Comparison of ENCODE assay signal across 8 mouse cellular contexts in the genomic region with DNA sequence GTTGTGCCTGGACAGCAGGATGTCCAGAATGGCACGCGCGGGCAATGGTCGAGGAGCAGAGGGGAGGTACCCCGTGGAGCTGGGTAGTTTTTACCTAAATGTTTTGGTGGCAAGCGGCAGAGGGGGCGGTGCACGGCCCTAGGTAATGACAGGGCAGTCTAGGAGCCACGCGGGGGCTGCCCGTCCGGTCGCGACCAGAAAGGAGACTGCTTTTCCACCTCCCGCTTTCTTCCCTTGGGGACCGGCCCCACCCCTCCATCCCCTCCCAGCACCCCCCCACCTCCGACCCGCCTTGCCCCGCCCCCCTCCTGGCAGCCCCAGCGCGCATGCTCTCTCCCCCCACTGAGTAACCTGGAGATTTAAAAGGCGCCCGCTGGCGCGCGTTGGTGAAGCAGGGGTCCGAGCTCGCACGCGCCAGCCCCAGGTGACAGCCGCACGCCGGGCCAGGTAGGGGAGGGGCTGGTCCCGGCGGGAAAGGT. TPM values are rescaled to one million over a fixed set of nuclear protein-coding genes. Genes with fewer than 3 reads are reported as not detected.
DNase-seq lines count a peak whose midpoint lies in the region; ATAC-seq and TF ChIP-seq lines count a peak whose summit lies in the region.

A gene (plus strand): TSS at position 362 of the 479 bp plus-strand sequence.

- peak; percentile 53 for DNase-seq in kidney, postnatal 0 days (ENCODE audit: low spot score)
- DNase-seq in cerebellum, adult 11-12 months = no peak
- DNase-seq in ovary, postnatal 14 days (ENCODE audit: low spot score) = no peak

- no peak for ATAC-seq in megakaryocyte, adult 5-6 weeks (ENCODE audit: poor library complexity, severe bottlenecking)
- ATAC-seq in heart, embryonic 12.5 days (ENCODE audit: insufficient number of reproducible peaks, low FRiP score) = peak; percentile 53
- ATAC-seq in kidney, postnatal 0 days (replicated peaks; ENCODE audit: low FRiP score, low read depth) = peak; percentile 58

- TF ChIP-seq CTCF in bone marrow, adult 2 months (IDR thresholded peaks at IDR 0.05; ENCODE audit: control insufficient read depth, insufficient read depth, low read length) = no peak
- no peak for TF ChIP-seq CTCF in kidney, postnatal 0 days (IDR thresholded peaks at IDR 0.05; ENCODE audit: low read depth)

- peak within 1 kb of the TSS; percentile 73 for H3K9ac ChIP-seq in heart, embryonic 12.5 days
- H3K9ac ChIP-seq in kidney, postnatal 0 days (ENCODE audit: low read depth, low read length) = peak within 1 kb of the TSS; percentile 71

- no peaks in the 10 kb centered on the region for H3K9me3 ChIP-seq in megakaryocyte, embryonic 14.5 days
- H3K9me3 ChIP-seq in heart, embryonic 12.5 days (replicated peaks) = no peaks in the 10 kb centered on the region
- no peaks in the 10 kb centered on the region for H3K9me3 ChIP-seq in kidney, postnatal 0 days (replicated peaks; ENCODE audit: low read length)

- H3K27me3 ChIP-seq in megakaryocyte, embryonic 14.5 days (replicated peaks) = peaks cover 91% of the 10 kb centered on the region
- H3K27me3 ChIP-seq in heart, embryonic 12.5 days (replicated peaks) = peaks cover 82% of the 10 kb centered on the region
- H3K27me3 ChIP-seq in kidney, postnatal 0 days (ENCODE audit: insufficient read depth, low read length) = no peaks in the 10 kb centered on the region

- H3K36me3 ChIP-seq in megakaryocyte, embryonic 14.5 days (replicated peaks; ENCODE audit: low read length) = no peaks in the 10 kb centered on the region
- H3K36me3 ChIP-seq in heart, embryonic 12.5 days = no peaks in the 10 kb centered on the region
- H3K36me3 ChIP-seq in kidney, postnatal 0 days (ENCODE audit: insufficient read depth, low read length) = no peaks in the 10 kb centered on the region
- no peaks in the 10 kb centered on the region for H3K36me3 ChIP-seq in macrophage (ENCODE audit: inconsistent target)

- H3K4me3 ChIP-seq in megakaryocyte, embryonic 14.5 days (replicated peaks) = peak within 1 kb of the TSS; percentile 91
- peak within 1 kb of the TSS; percentile 33 for H3K4me3 ChIP-seq in bone marrow, adult 2 months (replicated peaks; ENCODE audit: control insufficient read depth, low read depth, low read length)
- peak within 1 kb of the TSS; percentile 83 for H3K4me3 ChIP-seq in heart, embryonic 12.5 days
- H3K4me3 ChIP-seq in kidney, postnatal 0 days (replicated peaks; ENCODE audit: low read depth, low read length) = peak within 1 kb of the TSS; percentile 78
- peak within 1 kb of the TSS; percentile 25; the same call in 1 of the 2 replicates for H3K4me3 ChIP-seq in macrophage (ENCODE audit: inconsistent target)

- no peaks in the 10 kb centered on the region for H3K79me2 ChIP-seq in macrophage (ENCODE audit: inconsistent target)

- TF ChIP-seq POLR2A in bone marrow, adult 2 months (IDR thresholded peaks at IDR 0.05; ENCODE audit: borderline replicate concordance, control insufficient read depth, low read depth, low read length) = no peak

- peaks cover 48% of the 10 kb centered on the region for H3K4me1 ChIP-seq in megakaryocyte, embryonic 14.5 days
- H3K4me1 ChIP-seq in bone marrow, adult 2 months (ENCODE audit: control insufficient read depth, insufficient read depth, low read length) = no peaks in the 10 kb centered on the region
- peaks cover 18% of the 10 kb centered on the region for H3K4me1 ChIP-seq in heart, embryonic 12.5 days (replicated peaks)
- H3K4me1 ChIP-seq in kidney, postnatal 0 days (replicated peaks; ENCODE audit: insufficient read depth, low read length) = peaks cover 17% of the 10 kb centered on the region; the same call in 1 of the 2 replicates

- WGBS in bone marrow, adult 2 months = under 1% methylated on average over 34 of the region's 35 CpGs
- 0% methylated on average over 33 of the region's 35 CpGs for WGBS in heart, embryonic 12.5 days
- WGBS in kidney, postnatal 0 days = 0% methylated on average over 34 of the region's 35 CpGs
- WGBS in macrophage (ENCODE audit: missing documents) = 2% methylated on average over 23 of the region's 35 CpGs

- peak within 1 kb of the TSS; percentile 9; the same call in 1 of the 2 replicates for H3K27ac ChIP-seq in bone marrow, adult 2 months (ENCODE audit: control insufficient read depth, insufficient read depth, low read depth, low read length, poor library complexity)
- no peak within 1 kb of the TSS for H3K27ac ChIP-seq in heart, embryonic 12.5 days (ENCODE audit: poor library complexity, severe bottlenecking)
- H3K27ac ChIP-seq in kidney, postnatal 0 days = peak within 1 kb of the TSS; percentile 47; the same call in 1 of the 2 replicates
- H3K27ac ChIP-seq in macrophage = no peak within 1 kb of the TSS

- peak within 1 kb of the TSS; percentile 100 for H3K4me2 ChIP-seq in heart, embryonic 12.5 days
- peak within 1 kb of the TSS; percentile 95 for H3K4me2 ChIP-seq in kidney, postnatal 0 days (ENCODE audit: low read length)

RNA-seq across cellular contexts. Expression of the gene that starts here (rescaled TPM):
- 1.1 TPM in 1 of 2 replicates, not detected in the other for polyA plus RNA-seq in megakaryocyte, embryonic 14.5 days (2012; ENCODE audit: insufficient read depth, low replicate concordance)
- total RNA-seq in megakaryocyte, adult 5-6 weeks (2015) = 0.16 and 0.46 TPM in 2 replicates
- total RNA-seq in megakaryocyte, adult 5-6 weeks (2017) = 0.33 TPM in 1 of 2 replicates, not detected in the other
- 1.5 and 1.7 TPM in 2 replicates for polyA plus RNA-seq in bone marrow, adult 2 months (2011; ENCODE audit: insufficient read depth, insufficient read length, low replicate concordance, missing spikeins)
- 1.7 and 2.0 TPM in 2 replicates for polyA plus RNA-seq in heart, embryonic 12.5 days (2016; fragmentation: Nextera tagmentation; extraction: Ambion mirVana)
- polyA plus RNA-seq in kidney, postnatal 0 days (2015; fragmentation: Nextera tagmentation; extraction: Ambion mirVana) = 9.1 and 10.1 TPM in 2 replicates
- 1 to 10 TPM in 4 of 26 experiments, under 1 TPM in 9, not detected in 13; 0.23 to 4.6 (median 0.77) TPM for total RNA-seq in macrophage (2018; cell fraction: chromatin; rRNA removed)
- total RNA-seq in macrophage (2018; cell fraction: cytosol; rRNA removed) = 1 to 10 TPM in 5 of 26 experiments, under 1 TPM in 21; 0.07 to 2.1 (median 0.38) TPM
- total RNA-seq in macrophage (2018; cell fraction: nucleus; rRNA removed) = 1 to 10 TPM in 4 of 26 experiments, under 1 TPM in 15, not detected in 7; 0.14 to 5.3 (median 0.48) TPM
- 0.39 to 2.0 TPM (median 0.70 TPM) in 3 replicates for polyA plus RNA-seq in macrophage (2018)

Comparison
In these comparisons a context has a peak if more than half of its experiments do, and no peak if none do; other contexts are left out.
1. H3K4me3 ChIP-seq: peak in every context shown above with its lines; median percentile 91 in megakaryocyte, embryonic 14.5 days; 83 in heart, embryonic 12.5 days; 78 in kidney, postnatal 0 days; 33 in bone marrow, adult 2 months; 25 in macrophage.
2. H3K27ac ChIP-seq: peak in bone marrow, adult 2 months (single experiment) and kidney, postnatal 0 days (single experiment); none in heart, embryonic 12.5 days (single experiment) and macrophage (single experiment).